Mouse (Mus musculus): ENCODE results near the gene Paqr4.

GRCm38 (mm10) chr17:23741359-23742209, 917 bp upstream of the Paqr4 start:
- TF ChIP-seq CTCF (IDR thresholded peaks at IDR 0.05; ENCODE audit: control insufficient read depth, insufficient read depth, low read length): no peak
- TF ChIP-seq POLR2A (IDR thresholded peaks at IDR 0.05; ENCODE audit: borderline replicate concordance, control insufficient read depth, low read depth, low read length): no peak

All from bone marrow, adult 2 months (tissue).